Mouse (Mus musculus) skeletal muscle tissue, postnatal 0 days (tissue): ENCODE results near the gene Dhdds. TPM values are rescaled to one million over a fixed set of nuclear protein-coding genes. Genes with fewer than 3 reads are reported as not detected.

Source experiments
- polyA plus RNA-seq: library from polyadenylated mRNA; unstranded; fragments of >200 nt; fragmentation: Nextera tagmentation; extraction: Ambion mirVana; gene quantifications from 2 replicates; pipeline ENCODE4 v1.2.1, GENCODE M21; 2015

The Dhdds gene
- 19.4 and 25.8 TPM in 2 replicates for polyA plus RNA-seq

DNA sequence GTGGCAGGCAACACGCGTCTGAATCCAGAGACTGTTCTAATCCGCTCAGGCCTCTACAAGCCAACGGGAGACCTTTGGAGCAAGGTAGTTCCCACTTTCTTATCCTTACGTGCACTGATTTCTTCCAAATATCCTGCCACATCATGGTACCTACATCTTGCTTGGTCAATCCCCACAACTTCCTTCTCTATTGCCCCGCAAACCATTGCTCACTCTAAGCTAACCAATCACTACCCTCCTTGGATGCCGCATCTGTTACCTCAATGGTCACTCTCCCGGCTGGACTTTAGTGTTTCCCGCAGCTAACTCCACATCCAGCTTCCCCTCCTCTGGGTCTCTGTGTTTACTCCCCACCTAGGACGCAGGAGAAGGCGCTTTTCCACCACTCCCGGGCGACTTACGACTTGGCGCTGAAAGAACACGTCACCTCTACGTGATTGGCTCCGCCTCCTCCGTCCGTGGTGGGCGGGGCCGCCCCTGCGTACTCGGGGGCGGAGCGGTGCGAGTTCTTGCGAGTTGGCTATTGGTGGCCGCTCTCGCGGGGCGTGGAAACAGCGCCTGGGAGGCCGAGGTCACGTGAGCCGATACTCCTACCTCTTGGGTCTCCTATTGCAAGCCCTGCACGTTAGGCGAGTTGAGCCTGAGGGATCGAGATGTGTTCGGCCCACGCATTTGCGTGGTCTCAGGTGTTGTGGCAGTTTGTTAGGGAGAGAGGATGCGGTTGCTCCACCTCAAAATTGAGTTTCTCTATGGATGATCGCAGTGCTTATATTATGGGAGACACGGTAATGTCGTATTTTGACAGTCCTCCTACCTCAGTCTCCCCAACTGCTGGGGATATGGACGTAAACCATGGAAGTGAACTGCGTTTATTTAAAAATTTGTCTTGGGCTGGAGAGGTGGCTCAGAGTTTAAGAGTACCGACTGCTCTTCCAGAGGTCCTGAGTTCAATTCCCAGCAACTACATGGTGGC is at the start of gene Dhdds:
Gene Dhdds, minus strand, starts transcription at position 453 of the 973 bp plus-strand sequence.

DNA sequence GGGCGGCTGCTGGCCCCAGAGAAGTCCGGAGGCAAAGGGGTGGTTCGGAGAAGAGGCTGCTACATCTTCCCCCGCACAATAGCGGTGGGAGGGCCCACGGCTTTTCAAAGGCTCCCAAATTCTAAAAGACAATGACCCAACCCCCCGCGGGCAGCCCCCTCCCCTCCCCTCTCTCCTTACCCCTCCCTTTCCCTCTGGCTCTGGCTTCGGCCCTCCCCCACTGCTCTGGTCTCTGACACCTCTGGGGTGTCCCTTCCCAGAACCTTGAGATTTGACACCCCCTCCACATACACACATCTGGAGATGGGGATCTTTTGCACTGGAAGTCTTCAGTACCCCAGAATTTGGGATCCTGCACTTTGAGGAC is 18.0 kb upstream of the Dhdds start, which contains the start of gene Lin28a:
Gene Lin28a, minus strand, starts transcription at position 63 of the 367 bp plus-strand sequence.

DNA sequence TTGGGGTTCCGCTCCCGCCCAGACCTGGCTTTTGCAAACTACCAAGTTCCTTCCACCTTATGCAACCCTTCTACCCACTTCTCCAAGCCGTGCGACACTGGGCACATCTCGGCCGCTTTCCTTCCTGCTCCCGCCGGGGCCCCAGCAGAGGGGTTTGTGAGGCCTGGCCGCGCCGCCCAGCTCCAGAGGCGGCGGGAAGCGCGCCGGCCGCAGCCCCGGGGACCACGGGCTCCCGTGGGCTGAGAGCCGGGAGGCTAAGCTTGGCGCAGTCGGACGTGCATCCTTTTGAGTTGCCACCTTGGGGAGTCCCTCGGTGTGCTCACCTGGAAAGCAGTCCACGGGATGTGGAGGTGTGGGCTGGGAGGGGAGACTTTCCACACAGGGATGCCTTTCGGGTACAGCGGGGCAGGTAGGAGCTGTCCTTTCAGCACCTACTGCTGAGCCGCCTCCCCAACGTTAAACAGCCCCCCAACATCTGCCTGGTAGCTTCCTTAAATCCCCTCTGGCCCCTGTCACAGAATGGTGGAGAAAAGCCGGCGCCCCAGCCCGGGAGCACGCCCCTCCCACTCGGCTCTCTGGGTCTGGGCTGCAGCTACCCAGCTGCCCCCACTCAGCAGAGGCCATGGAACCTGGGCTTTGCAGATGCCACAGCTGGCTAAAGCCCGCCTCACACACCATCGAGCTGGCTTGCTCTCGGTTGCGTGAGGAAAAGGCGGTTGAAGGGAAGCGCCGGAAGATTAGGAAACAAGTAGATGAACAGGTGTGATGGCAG is 32.4 kb downstream of the Dhdds start, which contains the start of gene Hmgn2:
Gene Hmgn2, minus strand, starts transcription at position 501 of the 772 bp plus-strand sequence.

Other genes with a start within 250 kb of the Dhdds start
- 7.7 and 8.7 TPM in 2 replicates for gene Arid1a, start 244.1 kb downstream of the Dhdds start, polyA plus RNA-seq
- gene Rps6ka1, start 113.1 kb downstream of the Dhdds start, polyA plus RNA-seq = 5.4 and 6.8 TPM in 2 replicates
- gene Hmgn2, start 32.3 kb downstream of the Dhdds start, polyA plus RNA-seq = 815 and 979 TPM in 2 replicates
- 0.49 and 0.50 TPM in 2 replicates for gene Lin28a, start 17.9 kb upstream of the Dhdds start, polyA plus RNA-seq
- gene Zfp683, start 52.9 kb upstream of the Dhdds start, polyA plus RNA-seq = not detected in 2 replicates
- 0.65 TPM in 1 of 2 replicates, not detected in the other for gene Crybg2, start 59.9 kb upstream of the Dhdds start, polyA plus RNA-seq
- 8.2 and 9.0 TPM in 2 replicates for gene Cd52, start 94.2 kb upstream of the Dhdds start, polyA plus RNA-seq
- gene Ubxn11, start 101.7 kb upstream of the Dhdds start, polyA plus RNA-seq = 1.6 and 2.8 TPM in 2 replicates
- 149 and 187 TPM in 2 replicates for gene Sh3bgrl3, start 127.9 kb upstream of the Dhdds start, polyA plus RNA-seq
- 45.7 and 53.9 TPM in 2 replicates for gene Cep85, start 186.2 kb upstream of the Dhdds start, polyA plus RNA-seq
- gene Gm7534, start 202.1 kb upstream of the Dhdds start, polyA plus RNA-seq = not detected in 2 replicates
- gene Catsper4, start 226.5 kb upstream of the Dhdds start, polyA plus RNA-seq = not detected in 2 replicates
- 2.6 and 5.2 TPM in 2 replicates for gene Cnksr1, start 237.5 kb upstream of the Dhdds start, polyA plus RNA-seq
- gene E130218I03Rik, start 242.7 kb upstream of the Dhdds start, polyA plus RNA-seq = 0.44 TPM in 1 of 2 replicates, not detected in the other
- gene Zfp593, start 244.7 kb upstream of the Dhdds start, polyA plus RNA-seq = 5.9 and 6.9 TPM in 2 replicates
- gene Gm30191, start 246.0 kb upstream of the Dhdds start, polyA plus RNA-seq = not detected in 2 replicates